Mouse (Mus musculus) liver, postnatal 0 days (tissue): Measurements from ENCODE around the gene Gm4353. TPM values are rescaled to one million over a fixed set of nuclear protein-coding genes. Genes with fewer than 3 reads are reported as not detected.
A peak's percentile ranks its signal among the peaks of the same experiment; 100 is the strongest.

Source experiments
- ATAC-seq: fragments of 200-750 bp; cut with Nextera tagmentation; 2 replicates; pipeline ENCODE4 v1.8.0; 2017; ENCODE audit warnings: mild to moderate bottlenecking, moderate library complexity
- DNase-seq: peaks from one replicate; pipeline ENCODE4 v3.0.0-alpha.2; 2016
- H3K27ac ChIP-seq: fragments of 300-500 bp; sonication (generic); 2 replicates; pipeline ENCODE4 v1.5.1; 2014; ENCODE audit warnings: antibody characterized with exemption, moderate library complexity, mild to moderate bottlenecking, low read depth
- H3K27me3 ChIP-seq: fragments of 300-500 bp; sonication (generic); 2 replicates; pipeline ENCODE4 v1.6.1; 2014; ENCODE audit warnings: low read length, control low read depth, mixed read lengths; ENCODE audit not compliant: insufficient read depth
- H3K36me3 ChIP-seq: fragments of 300-500 bp; sonication (generic); replicated peaks from 2 replicates; pipeline ENCODE4 v1.6.1; 2014; ENCODE audit warnings: mild to moderate bottlenecking, control low read depth, low read length, moderate library complexity, mixed read lengths; ENCODE audit not compliant: insufficient read depth
- H3K4me1 ChIP-seq: fragments of 300-500 bp; sonication (generic); 2 replicates; pipeline ENCODE4 v1.6.1; 2014; ENCODE audit warnings: antibody characterized with exemption, mild to moderate bottlenecking, control low read depth; ENCODE audit not compliant: insufficient read depth
- H3K4me2 ChIP-seq: fragments of 300-500 bp; sonication (generic); 2 replicates; pipeline ENCODE4 v1.6.1; 2014; ENCODE audit warnings: low read depth, mild to moderate bottlenecking, low read length, moderate library complexity, mixed read lengths
- H3K4me3 ChIP-seq: fragments of 300-500 bp; sonication (generic); 2 replicates; pipeline ENCODE4 v1.5.1; 2014; ENCODE audit warnings: low read depth, low read length
- H3K9ac ChIP-seq: fragments of 300-500 bp; sonication (generic); replicated peaks from 2 replicates; pipeline ENCODE4 v1.6.1; 2014; ENCODE audit warnings: mild to moderate bottlenecking, moderate library complexity
- H3K9me3 ChIP-seq: fragments of 300-500 bp; sonication (generic); 2 replicates; pipeline ENCODE4 v1.6.1; 2016; ENCODE audit warnings: mild to moderate bottlenecking, control low read depth, low read length, mixed read lengths
- CTCF ChIP-seq: sonication (generic); IDR thresholded peaks from 2 replicates; pipeline ENCODE4 v1.5.1; 2016; ENCODE audit warnings: antibody characterized with exemption, low read depth
- EP300 ChIP-seq: IDR thresholded peaks from 2 replicates; pipeline ENCODE4 v1.6.1; 2016; ENCODE audit warnings: antibody characterized with exemption, low read depth, mild to moderate bottlenecking
- WGBS: fragments of 180-500 bp; shearing (Covaris S2); extraction: QIAGEN DNeasy Blood & Tissue Kit; methylation state at CpG from one replicate; pipeline ENCODE4 v1.1.7; 2014; ENCODE audit not compliant: insufficient replicate concordance; 5-methylcytosine and 5-hydroxymethylcytosine counted together
- polyA plus RNA-seq: library from polyadenylated mRNA; unstranded; fragments of >200 nt; fragmentation: Nextera tagmentation; extraction: Ambion mirVana; gene quantifications from 2 replicates; pipeline ENCODE4 v1.2.1, GENCODE M21; 2015

Gm4353 gene
- polyA plus RNA-seq, 1 experiment from 2014 or later: 0.14 TPM

DNA sequence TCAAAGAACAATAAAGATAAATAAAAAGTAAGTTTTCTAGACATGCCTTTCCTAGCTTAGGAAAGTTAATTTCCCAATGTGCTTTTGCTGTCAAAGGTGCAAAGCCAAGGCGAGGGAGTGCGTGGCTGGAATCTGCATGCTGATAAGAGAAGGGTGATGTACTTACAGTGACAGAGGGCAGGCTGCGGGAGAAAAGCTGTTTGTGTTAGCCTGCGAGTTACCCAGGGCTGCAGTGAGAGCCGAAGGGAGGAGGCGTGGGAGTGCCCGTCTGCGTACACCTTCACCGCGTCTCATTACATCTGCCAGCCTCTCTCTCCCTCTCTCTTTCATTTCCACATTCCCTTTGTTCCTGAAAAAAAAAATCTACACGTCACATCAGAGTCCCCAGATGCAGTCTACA is 45.9 kb downstream of the Gm4353 start, which contains the start of gene Sox6:
Sox6 (minus strand) TSS at position 286 of the 400 bp plus-strand sequence.
- Histone ChIP-seq H3K27ac (no peak within 1 kb of the TSS), H3K4me2 (peak within 1 kb of the TSS; percentile 73), H3K9me3 (no peaks in the 10 kb centered on the region), H3K27me3 (peaks cover 74% of the 10 kb centered on the region), H3K9ac (no peak within 1 kb of the TSS), H3K36me3 (no peaks in the 10 kb centered on the region), H3K4me1 (peaks cover 25% of the 10 kb centered on the region), H3K4me3 (peak within 1 kb of the TSS; percentile 41)
- DNase-seq: peak; percentile 18
- no peak for ATAC-seq
- no peak for TF ChIP-seq EP300
- TF ChIP-seq CTCF: no peak
- WGBS: 2% methylated on average over 11 of the region's 11 CpGs

DNA sequence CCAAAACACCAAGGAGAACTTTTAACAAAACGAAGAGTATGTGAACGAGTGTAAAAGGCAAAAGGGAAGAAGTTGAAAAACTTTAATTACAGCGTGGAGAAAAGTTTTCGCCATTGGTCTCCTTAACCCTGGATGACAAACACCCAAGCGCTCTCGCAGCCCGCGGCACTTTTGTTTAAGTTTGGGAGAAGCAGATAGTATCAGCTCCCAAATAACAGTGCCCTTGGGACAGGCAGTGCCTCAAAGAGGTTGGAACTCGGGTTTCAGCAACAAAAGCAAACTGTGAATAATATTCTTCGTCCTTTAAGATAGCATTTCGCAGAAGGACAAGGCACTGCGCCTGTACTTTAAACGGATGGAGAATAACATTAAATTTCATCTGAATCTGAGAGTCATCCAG is 46.4 kb downstream of the Gm4353 start:
- 2% methylated on average over 13 of the region's 13 CpGs for WGBS
- no peak overlapping the region for H3K27ac ChIP-seq
- H3K4me3 ChIP-seq: 0 out of 2 replicates have a peak overlapping the region, but pooled peaks have one; percentile 13
- H3K9me3 ChIP-seq: no peaks in the 10 kb centered on the region
- no peak for TF ChIP-seq CTCF
- TF ChIP-seq EP300: no peak
- H3K4me2 ChIP-seq: no peak overlapping the region
- DNase-seq: no peak
- H3K9ac ChIP-seq: no peak overlapping the region
- peaks cover 29% of the 10 kb centered on the region for H3K4me1 ChIP-seq
- H3K27me3 ChIP-seq: peaks cover 79% of the 10 kb centered on the region
- H3K36me3 ChIP-seq: no peaks in the 10 kb centered on the region
- ATAC-seq: no peak

DNA sequence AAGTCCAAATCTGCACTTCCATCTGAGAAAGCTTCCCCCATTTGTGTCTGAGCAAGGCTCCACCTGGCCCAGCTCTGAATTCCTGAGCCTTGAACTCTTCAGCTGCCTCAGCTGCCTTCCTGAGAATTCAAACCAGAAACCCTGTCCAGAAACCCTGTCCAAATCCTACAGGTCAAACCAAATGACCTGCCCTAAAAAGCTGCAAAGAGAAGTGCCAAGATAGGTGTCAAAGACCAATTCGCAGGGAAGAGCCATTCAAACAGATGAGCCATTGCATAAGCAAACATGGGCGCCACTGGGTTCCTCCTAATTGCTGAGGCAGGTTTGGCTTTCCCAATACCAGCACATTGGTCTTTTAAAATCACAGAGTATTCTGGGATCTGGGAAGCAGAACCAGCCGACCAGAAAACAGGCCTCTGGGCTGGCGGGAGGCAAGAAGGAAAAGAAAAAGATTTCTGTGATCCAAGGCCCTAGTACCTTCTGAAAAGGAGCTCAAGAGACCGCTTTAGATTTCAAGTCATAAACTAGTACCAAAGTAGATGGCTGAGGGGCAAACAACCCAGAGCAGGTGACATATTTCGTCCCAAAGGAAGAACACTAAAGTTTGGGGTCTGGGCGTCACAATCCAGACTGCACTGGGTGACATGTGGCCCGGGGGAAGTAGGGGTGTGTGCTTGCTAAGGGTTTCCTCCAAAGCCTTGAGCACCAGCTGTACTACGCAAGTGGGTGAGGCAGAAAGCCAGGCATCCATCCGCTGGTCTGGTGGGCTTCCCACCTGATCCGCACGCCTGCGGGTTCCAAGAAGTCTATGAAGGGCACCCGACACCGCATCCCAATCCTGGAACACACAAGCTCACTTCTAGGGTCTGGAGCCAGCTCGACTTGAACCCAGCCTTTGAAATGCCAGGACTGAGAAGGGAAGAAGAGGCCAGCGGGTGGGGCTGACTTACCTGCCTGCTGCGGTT is 47.6 kb downstream of the Gm4353 start:
- no peak for DNase-seq
- Histone ChIP-seq H3K4me1 (peaks cover 35% of the 10 kb centered on the region), H3K9ac (no peak overlapping the region), H3K4me2 (no peak overlapping the region), H3K27me3 (peaks cover 82% of the 10 kb centered on the region), H3K4me3 (no peak overlapping the region), H3K27ac (no peak overlapping the region), H3K9me3 (no peaks in the 10 kb centered on the region), H3K36me3 (no peaks in the 10 kb centered on the region)
- 29% methylated on average over 18 of the region's 18 CpGs for WGBS
- TF ChIP-seq EP300: no peak
- TF ChIP-seq CTCF: no peak
- ATAC-seq: no peak

DNA sequence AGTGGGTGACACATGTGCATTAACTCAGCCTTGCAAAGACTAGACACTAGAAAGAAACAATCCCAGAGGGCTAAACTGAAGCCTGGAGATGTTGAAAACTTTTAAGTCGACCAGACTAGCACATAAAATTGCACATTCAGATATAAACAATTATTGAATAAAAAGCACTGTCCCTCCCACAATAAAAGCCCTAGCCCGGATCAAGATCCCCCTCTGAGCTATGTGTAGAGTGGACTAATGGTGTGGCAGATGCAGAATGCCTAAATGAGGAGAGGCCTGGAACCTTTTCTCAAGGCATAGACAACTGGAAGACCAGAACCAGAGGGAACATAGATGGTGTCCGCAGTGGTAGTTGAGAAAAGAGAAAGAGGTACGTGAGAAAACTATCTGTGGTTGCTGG is 48.9 kb downstream of the Gm4353 start:
- no peak overlapping the region for H3K9ac ChIP-seq
- no peak for ATAC-seq
- WGBS: 54% methylated on average over 4 of the region's 4 CpGs
- no peak overlapping the region for H3K27ac ChIP-seq
- no peak overlapping the region for H3K4me2 ChIP-seq
- no peaks in the 10 kb centered on the region for H3K9me3 ChIP-seq
- no peak for DNase-seq
- peaks cover 91% of the 10 kb centered on the region for H3K27me3 ChIP-seq
- peaks cover 44% of the 10 kb centered on the region for H3K4me1 ChIP-seq
- TF ChIP-seq EP300 (no peak), CTCF (no peak)
- H3K36me3 ChIP-seq: no peaks in the 10 kb centered on the region
- no peak overlapping the region for H3K4me3 ChIP-seq

DNA sequence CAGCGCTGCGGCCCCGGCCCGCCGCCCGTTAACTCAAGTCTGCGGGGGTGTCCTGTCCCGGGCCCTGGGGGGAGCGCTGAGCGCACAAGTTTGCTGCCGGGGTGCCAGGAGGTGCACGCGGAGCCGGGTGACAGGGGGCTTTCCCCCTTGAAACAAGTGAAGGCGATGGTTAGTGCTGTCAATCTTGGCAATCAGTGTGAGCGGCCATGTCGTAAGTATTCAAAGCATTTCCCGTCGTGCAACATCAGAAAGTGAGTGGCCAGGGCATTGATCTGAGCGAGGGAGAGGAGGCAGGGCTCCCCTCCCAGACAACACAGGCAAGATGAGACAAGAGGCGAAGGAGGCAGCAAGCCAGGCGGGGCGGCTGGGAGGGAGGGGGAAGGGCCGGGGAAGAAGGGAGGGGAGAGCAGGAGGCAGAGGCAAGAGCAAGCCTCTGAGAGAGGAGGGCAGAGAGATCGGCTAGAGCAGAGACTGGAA is 50.1 kb downstream of the Gm4353 start:
- peak overlapping the region; percentile 99 for H3K4me2 ChIP-seq
- peaks cover 36% of the 10 kb centered on the region for H3K4me1 ChIP-seq
- ATAC-seq (no peak), DNase-seq (peak; percentile 37)
- no peaks in the 10 kb centered on the region for H3K36me3 ChIP-seq
- H3K4me3 ChIP-seq: peak overlapping the region; percentile 66
- no peak overlapping the region for H3K27ac ChIP-seq
- peak overlapping the region; percentile 54 for H3K9ac ChIP-seq
- TF ChIP-seq EP300 (no peak), CTCF (no peak)
- no peaks in the 10 kb centered on the region for H3K9me3 ChIP-seq
- H3K27me3 ChIP-seq: peaks cover 85% of the 10 kb centered on the region
- 1% methylated on average over 25 of the region's 25 CpGs for WGBS
